Mouse (Mus musculus): ENCODE measurements around the gene Fndc3b.

Gene Fndc3b

GRCm38 (mm10) chr3:27466297-27466901 lies 244.7 kb downstream of the Fndc3b start:
- DNase-seq (ENCODE audit: low spot score): no peak

- no peak for DNase-seq (ENCODE audit: low spot score)
Measured at GRCm38 (mm10) chr3:27463373-27463772, 247.7 kb downstream of the Fndc3b start.

- no peak for DNase-seq (ENCODE audit: low spot score)
Measured at GRCm38 (mm10) chr3:27462934-27463333, 248.2 kb downstream of the Fndc3b start.

- no peak for DNase-seq (ENCODE audit: low spot score)
Measured at GRCm38 (mm10) chr3:27462316-27462902, 248.7 kb downstream of the Fndc3b start.

- no peak for DNase-seq (ENCODE audit: low spot score)
Measured at GRCm38 (mm10) chr3:27461861-27462260, 249.2 kb downstream of the Fndc3b start.

GRCm38 (mm10) chr3:27461037-27461436 lies 250.1 kb downstream of the Fndc3b start:
- DNase-seq (ENCODE audit: low spot score): no peak

- DNase-seq (ENCODE audit: low spot score): no peak
Measured at GRCm38 (mm10) chr3:27458416-27458815, 252.7 kb downstream of the Fndc3b start.

- DNase-seq (ENCODE audit: low spot score): no peak
Measured at GRCm38 (mm10) chr3:27456514-27456913, 254.6 kb downstream of the Fndc3b start.

- no peak for DNase-seq (ENCODE audit: low spot score)
Measured at GRCm38 (mm10) chr3:27454402-27455195, 256.5 kb downstream of the Fndc3b start.

- DNase-seq (ENCODE audit: low spot score): no peak
Measured at GRCm38 (mm10) chr3:27453453-27454098, 257.5 kb downstream of the Fndc3b start.

- no peak for DNase-seq (ENCODE audit: low spot score)
Measured at GRCm38 (mm10) chr3:27449447-27449846, 261.7 kb downstream of the Fndc3b start.

- no peak for DNase-seq (ENCODE audit: low spot score)
Measured at GRCm38 (mm10) chr3:27448367-27448766, 262.7 kb downstream of the Fndc3b start.

- no peak for DNase-seq (ENCODE audit: low spot score)
Measured at GRCm38 (mm10) chr3:27439704-27440103, 271.4 kb downstream of the Fndc3b start.

- no peak for DNase-seq (ENCODE audit: low spot score)
Measured at GRCm38 (mm10) chr3:27435096-27435620, 275.9 kb downstream of the Fndc3b start.

- DNase-seq (ENCODE audit: low spot score): no peak
Measured at GRCm38 (mm10) chr3:27432981-27433380, 278.1 kb downstream of the Fndc3b start.

- DNase-seq (ENCODE audit: low spot score): no peak
Measured at GRCm38 (mm10) chr3:27430621-27431263, 280.4 kb downstream of the Fndc3b start.

- no peak for DNase-seq (ENCODE audit: low spot score)
Measured at GRCm38 (mm10) chr3:27427406-27427805, 283.7 kb downstream of the Fndc3b start.

GRCm38 (mm10) chr3:27424049-27424667 lies 286.9 kb downstream of the Fndc3b start:
- no peak for DNase-seq (ENCODE audit: low spot score)

- no peak for DNase-seq (ENCODE audit: low spot score)
Measured at GRCm38 (mm10) chr3:27422521-27422920, 288.6 kb downstream of the Fndc3b start.

- no peak for DNase-seq (ENCODE audit: low spot score)
Measured at GRCm38 (mm10) chr3:27421980-27422379, 289.1 kb downstream of the Fndc3b start.

GRCm38 (mm10) chr3:27418602-27419001 lies 292.5 kb downstream of the Fndc3b start:
- DNase-seq (ENCODE audit: low spot score): no peak

All from urinary bladder, postnatal 10 days (tissue).